Mouse (Mus musculus) adrenal gland, postnatal 10 days (tissue): Measurements from ENCODE around the gene Homer1. TPM values are rescaled to one million over a fixed set of nuclear protein-coding genes. Genes with fewer than 3 reads are reported as not detected.

Experiments used
- DNase-seq: peaks from one replicate; pipeline ENCODE4 v3.0.0; 2021; ENCODE audit warnings: mixed read lengths
- total RNA-seq, 2 experiments: library from RNA; stranded (reverse); gene quantifications; 2 replicates each; pipeline ENCODE4 v1.2.3; 2021

The Homer1 gene
- total RNA-seq, 2 experiments from 2014 or later: 18.7 to 19.1 TPM

DNA sequence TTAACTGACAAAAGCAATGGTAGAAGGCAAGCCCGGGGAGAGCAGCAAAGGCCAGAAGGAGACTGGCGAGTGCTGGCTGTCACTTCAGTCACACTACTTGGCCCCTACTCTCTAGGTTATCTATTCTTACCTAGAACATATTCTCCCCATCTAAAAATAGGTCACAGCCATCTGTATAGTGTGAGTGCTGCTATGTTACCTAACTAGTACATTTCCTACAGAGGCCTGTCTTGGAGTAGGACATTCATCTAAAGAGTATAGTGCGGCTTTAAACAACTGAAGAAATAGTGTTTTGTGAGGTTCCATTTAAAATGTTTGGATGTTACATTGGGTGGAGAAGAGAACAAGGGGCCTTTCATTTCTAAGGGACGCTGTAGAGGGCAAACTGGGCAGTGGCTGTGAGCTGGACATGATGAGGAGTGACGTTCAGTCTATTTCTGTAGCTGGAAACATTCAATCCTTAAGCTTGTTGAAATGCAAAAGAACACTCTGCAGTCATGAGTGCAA is 100.3 kb downstream of the Homer1 start:
- no peak for DNase-seq

DNA sequence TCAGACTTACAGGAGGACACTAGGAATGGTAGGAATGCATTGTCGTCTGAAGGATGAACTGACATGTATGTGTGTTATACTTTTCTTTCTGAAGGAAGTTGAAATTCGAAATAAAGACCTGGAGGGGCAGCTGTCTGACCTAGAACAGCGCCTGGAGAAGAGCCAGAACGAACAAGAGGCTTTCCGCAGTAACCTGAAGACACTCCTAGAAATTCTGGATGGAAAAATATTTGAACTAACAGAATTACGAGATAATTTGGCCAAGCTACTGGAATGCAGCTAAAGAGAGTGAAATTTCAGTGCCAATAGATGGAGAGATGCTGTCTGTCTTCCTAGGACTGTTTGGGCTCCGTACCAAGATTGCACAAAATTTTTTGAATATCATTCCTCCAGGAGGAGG is 102.5 kb downstream of the Homer1 start:
- no peak for DNase-seq

DNA sequence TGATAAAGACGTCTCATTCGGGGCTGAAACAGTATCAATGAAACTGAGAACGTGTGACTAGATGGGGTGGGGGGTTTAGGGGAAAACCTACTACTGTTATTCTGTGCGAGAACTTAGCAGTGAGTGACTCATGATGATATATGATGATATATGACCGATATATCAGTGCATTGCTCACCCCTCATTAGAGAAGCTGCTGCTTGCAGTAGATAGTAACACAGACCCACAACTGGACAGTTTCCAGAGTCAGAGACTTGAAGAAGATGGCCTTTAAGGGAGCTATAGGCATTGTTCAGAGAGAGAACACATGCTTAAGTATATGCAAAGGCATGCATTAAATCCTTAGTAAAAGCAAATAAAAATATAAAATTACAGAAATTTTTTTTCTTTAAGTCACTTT is 107.4 kb downstream of the Homer1 start:
- no peak for DNase-seq

DNA sequence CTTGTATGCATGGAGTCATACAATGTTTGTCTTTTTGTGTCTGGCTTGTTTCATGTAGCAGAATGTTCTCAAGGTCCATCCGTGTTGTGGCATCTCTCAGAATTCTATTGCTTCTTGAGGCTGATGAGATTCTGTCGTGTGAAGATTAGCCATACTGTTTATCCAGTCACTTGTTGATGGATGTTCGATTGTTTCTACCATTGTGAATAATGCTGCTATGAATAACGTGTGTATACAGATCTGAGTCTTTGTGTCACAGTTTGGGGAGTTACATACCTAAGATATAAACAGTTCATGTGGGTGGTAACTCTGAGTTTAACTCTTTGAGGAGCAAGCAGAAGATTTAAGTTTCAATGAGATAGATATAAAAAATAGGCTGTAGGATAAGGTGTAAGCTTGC is 110.9 kb downstream of the Homer1 start:
- DNase-seq: no peak

DNA sequence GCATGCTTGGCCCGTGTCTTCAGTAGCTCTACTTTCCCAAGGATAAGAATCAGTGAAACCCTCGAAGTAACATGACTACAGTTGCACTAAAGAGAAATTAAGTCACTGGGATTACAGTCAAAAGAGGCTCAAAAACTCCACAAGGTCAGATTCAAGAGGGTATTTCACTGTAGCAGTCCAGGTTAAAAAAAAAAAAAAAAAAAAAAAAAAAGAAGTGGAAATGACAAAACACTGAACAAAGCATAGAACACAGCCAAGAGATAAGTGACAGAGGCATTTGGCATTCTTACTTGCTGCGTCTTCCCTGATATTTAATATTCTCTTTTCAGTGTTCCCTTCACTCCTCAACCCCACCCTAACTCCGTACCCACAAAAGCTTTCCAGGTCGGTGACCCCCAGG is 115.6 kb downstream of the Homer1 start:
- no peak for DNase-seq

DNA sequence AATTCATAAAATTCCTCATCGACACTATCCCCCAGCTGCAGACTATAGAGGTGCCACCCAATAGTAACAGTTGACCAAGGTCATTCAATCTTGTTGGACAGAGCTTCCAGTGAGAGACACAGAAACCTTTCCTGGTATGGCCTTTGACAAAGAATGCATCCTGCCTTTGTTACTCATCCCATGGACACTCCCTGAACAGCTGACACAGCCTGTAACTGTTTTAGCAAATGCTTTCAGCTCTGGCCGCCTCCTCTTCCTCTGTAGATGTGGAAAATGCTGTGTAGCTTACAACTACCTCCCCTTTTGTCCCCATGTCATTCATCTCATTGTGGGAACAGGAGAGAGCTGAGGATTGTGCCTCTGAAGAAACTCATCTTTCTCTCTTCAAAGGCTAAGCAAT is 118.9 kb downstream of the Homer1 start:
- no peak for DNase-seq

DNA sequence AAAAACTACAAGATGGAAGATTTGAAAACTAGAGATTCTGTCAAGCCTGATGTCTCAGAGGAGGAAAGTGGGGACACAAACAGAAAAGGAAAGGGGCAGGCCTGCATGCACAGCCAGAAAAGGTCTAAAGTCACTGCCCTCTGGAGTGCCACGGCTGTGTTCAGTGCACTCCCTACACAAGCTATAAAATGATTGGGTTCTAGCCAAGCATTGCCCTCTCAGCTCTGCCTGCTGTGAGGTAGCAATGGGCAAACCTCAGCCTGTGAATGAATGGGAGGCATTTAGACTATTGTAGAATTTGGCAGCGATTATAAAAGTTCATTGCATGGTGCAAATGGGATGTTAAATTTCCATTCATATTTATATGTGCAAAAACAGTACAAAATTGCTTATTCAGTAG is 120.3 kb downstream of the Homer1 start:
- DNase-seq: no peak

DNA sequence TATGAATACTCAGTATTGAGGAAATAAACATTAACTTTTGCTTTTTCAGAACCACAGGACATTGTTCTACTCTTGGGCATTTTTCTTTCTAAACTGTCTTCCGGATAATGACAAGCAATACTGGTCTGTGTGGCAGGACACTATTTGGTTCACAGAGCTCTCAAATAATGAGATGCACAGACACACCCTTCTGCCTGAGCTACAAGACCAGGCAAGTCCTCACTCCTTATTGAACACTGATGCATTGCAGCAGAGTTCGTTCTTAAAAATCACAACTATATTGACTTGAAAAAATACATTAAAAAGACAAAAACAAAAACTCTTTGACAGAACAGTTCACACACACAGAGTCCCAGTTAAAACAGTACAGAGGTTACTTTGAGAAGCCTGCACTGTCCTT is 123.8 kb downstream of the Homer1 start:
- DNase-seq: no peak

DNA sequence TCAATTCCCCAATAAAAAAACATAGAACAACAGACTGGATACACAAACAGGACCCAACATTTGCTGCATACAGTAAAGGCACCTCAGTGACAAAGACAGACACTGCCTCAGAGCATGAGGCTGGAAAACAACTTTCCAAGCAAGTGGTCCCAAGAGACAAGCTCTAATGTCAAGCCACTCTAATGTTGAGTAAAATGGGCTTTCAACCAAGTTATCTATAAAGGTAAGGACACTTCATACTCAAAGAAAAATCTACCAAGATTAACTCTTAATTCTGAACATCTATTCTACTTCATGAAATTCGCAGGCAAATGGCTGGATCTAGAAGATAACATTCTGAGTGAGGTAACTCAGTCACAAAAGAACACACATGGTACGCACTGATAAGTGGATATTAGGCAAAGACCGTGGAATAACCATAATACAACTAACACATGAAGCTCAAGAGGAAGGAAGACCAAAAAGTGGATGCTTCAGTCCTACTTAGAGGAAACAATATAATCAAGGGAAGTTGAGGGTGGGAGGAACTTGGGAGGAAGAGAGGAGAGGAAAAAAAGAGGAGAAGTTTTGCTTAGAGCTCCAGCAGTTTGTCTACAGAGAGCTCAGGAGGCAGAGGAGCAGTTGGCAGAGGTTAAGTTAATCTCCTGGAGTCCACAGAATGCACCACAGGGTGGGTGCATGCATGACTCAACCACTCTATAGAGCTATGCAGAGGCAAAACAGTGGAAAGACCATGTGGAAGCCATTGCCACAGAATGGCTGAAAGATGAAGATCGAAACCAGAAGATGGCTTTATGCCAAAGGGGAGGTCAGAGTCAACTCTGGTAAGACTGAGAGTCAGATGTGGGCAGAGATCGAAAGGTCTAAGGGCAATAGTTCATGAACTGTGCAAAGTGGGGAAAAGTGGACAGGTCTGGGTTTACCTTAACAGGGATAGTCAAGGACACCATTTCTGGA is 128.8 kb downstream of the Homer1 start:
- no peak for DNase-seq

DNA sequence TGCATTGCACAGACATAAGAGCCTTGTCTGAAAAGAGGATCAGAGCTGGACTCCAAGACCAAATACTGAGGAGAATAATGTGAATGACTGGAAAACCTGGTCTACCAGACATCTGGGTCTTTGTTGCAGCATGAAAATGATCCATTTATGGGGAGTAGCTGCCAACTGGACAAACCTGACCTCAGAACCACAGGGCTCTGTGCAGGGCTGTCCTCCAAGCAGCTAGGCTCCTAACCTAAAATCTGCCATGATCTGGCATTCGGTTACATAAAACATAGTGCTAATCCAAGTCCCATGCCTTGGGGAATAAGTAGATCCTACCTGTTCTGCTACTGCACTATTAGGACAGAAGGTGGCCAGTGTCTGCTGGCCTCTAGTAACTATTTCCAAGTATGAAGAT is 129.8 kb downstream of the Homer1 start:
- DNase-seq: no peak

DNA sequence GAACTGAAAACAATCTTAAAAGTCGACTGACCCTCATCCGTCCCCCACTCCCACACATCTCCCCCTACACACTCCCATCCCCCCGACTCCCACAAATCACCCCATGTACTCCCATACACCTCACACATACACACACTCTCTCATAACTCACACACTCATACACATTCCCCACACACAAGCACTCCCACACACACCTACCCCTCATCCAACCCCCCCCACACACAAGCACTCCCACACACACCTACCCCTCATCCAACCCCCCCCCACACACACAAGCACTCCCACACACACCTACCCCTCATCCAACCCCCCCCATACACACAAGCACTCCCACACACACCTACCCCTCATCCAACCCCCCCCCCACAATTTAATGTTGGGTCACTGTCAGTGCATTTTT is 140.7 kb downstream of the Homer1 start:
- DNase-seq: no peak

DNA sequence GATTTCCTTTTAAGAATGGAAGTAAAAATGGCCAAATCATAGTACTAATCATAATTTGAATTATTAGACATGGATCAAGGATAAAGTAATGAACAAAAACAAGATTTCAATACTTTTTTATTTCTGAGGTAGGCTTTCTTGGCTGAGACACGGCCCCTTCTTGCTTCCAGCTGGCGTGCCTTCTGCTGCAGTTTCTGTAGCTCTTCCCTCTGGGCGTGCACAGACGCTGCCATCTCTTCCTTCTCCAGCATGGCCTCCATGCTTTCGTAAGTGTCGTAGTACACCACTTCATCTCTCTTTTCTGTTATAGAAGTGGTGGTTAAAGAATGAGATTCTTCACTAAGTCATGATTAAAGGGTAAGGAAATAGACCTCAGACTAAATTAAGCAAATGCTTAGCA is 153.8 kb downstream of the Homer1 start:
- DNase-seq: no peak

Other genes starting within 250 kb of the Homer1 start
- 10 to 100 TPM in 1 of 2 experiments, 1 to 10 TPM in 1; 7.8 to 29.4 TPM for gene Cmya5, start 154.9 kb upstream of the Homer1 start, total RNA-seq
- 10 to 100 TPM; 35.0 to 47.0 TPM for gene Tent2, start 107.2 kb upstream of the Homer1 start, total RNA-seq
- 10 to 100 TPM; 34.2 to 38.3 TPM for gene Jmy, start 200.2 kb downstream of the Homer1 start, total RNA-seq